Mouse (Mus musculus) left cerebral cortex, postnatal 14 days (tissue): ENCODE data around the gene Nsrp1. TPM values are rescaled to one million over a fixed set of nuclear protein-coding genes. Genes with fewer than 3 reads are reported as not detected.
"Not testable (repeated sequence)": the region's sequence is repeated elsewhere in the genome, so short reads cannot be mapped to it uniquely, and the experiment has no call there.

Experiments used
- DNase-seq, 2 experiments: peaks; one replicate each; pipeline ENCODE4 v3.0.0; 2021 to 2022; ENCODE audit warnings: low spot score in 2 of 2, mixed read lengths in 1 of 2
- intact Hi-C: fragments of 180-260 bp; cut with DNase I; formaldehyde crosslinking; loops from one replicate; pipeline ENCODE4 v1.15.1; 2025
- long read RNA-seq, 2 experiments: library from polyadenylated mRNA; stranded (forward); transcript quantifications; one replicate each; pipeline ENCODE4 v2.0.0; 2021
- total RNA-seq, 2 experiments: library from RNA; stranded (reverse); gene quantifications; 2 replicates each; pipeline ENCODE4 v1.2.3; 2021

Gene Nsrp1
- 10 to 100 TPM; 13.7 to 16.1 TPM for total RNA-seq
- long read RNA-seq, experiment 1, transcript Nsrp1-201 (7 exons, 3,114 nt), result major isoform, 29 of 32 reads
- long read RNA-seq, experiment 1, partial matches to known transcripts, result 0 of 32 reads
- long read RNA-seq, experiment 1, other reads (novel, unspliced or antisense), result 3 of 32 reads
- long read RNA-seq, experiment 2, transcript Nsrp1-201 (7 exons, 3,114 nt), result major isoform, 13 of 20 reads
- long read RNA-seq, experiment 2, partial matches to known transcripts, result 4 of 20 reads
- long read RNA-seq, experiment 2, other reads (novel, unspliced or antisense), result 3 of 20 reads

GRCm38 (mm10) chr11:77078273-77079134 lies at the start of gene Nsrp1:
Gene Nsrp1 (minus strand): TSS chr11:77078435.
- intact Hi-C loops, result loop anchor here (5.0 kb wide), 1 partner anchor 81 kb away; the partner anchor contains the start of gene Slc6a4
- DNase-seq, result peak; percentile 93 to 95

DNA sequence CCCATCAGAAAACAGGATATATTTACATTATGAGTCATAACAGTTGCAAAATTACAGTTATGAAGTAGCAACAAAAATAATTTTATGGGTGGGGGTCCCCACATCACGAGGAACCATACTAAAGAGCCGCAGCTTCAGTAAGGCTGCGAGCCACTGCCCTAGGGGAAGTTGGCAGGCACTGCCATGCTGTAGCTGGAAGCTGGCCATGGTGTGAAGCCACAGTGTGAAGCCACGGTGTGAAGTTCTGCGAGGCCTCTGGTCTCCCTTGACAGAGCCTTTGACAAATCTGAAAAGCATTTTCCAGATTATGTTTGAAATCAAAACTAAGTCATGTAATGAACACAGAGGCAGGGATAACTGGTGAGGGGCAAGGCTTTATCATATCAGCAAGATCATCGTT lies 32.9 kb upstream of the Nsrp1 start:
- no peak for DNase-seq
- intact Hi-C loops, result no loop called here

DNA sequence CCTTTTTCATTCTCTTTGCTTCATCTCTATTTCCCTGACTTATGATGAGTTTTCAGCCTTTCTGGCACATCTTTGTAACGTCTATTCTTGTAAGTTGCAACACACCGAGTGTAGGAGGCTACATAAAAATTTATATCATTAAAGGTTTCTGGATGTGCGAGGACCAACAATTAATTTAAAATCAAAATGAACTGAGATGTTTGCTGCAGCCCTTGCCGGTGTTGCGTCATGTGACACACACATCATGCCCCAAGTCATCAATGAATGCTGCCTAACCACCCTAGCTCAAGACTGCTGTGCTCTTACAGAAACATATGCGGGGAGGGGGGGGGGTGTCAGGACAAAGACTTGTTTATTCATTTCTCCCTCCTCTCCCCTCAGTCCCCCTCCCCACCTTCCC lies 30.2 kb upstream of the Nsrp1 start:
- intact Hi-C loops, result no loop called here
- DNase-seq, result no peak

- intact Hi-C loops, DNase-seq: not testable (repeated sequence)
Observed at GRCm38 (mm10) chr11:77107872-77108271, 29.6 kb upstream of the Nsrp1 start.

GRCm38 (mm10) chr11:77106961-77107360 lies 28.7 kb upstream of the Nsrp1 start:
- intact Hi-C loops, result no loop called here
- DNase-seq, result no peak

DNA sequence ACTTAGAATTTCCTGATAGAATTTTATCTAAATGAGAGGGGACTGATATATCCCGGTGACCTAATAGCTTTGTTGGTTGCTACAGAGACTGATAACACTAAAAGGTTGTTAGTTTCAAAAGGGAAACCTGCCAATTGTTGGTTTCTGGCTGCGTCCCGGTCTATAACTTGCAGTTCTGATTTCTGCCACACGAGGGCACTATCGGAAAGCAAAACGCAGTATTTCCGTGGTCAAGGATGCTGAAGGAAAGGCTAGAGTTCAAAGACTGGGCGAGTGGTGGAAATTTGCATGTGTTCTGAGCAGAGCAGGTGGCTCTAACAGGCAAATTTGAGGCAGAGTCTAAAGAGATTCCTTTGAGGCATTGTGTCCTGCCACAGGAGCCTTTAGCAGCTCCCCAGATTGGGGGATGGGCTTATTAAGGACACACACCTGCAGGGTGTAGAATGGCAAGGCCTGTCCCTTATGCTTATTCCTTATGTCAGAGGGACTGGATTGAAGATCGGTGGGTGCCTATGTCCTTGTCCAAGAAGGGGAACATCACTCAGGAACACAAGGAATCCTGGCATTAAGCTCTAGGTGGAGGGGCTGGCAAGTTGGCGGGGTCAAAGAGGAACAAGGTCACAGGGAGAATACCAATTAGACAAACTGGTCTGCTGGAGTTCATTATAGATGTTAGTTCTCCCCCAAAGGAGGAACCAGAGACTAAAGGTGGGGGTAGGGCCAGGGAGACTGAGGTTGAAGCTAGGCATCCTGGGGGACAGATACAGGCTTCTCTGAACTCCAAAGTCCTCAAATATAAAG lies 22.1 kb upstream of the Nsrp1 start:
- intact Hi-C loops, result loop anchor here (2.0 to 5.0 kb wide), 2 partner anchors 117 to 208 kb away; partner anchors contain the start of gene Ssh2
- DNase-seq, result peak; percentile 79 to 86

- intact Hi-C loops, result no loop called here
- DNase-seq, result no peak
Observed at GRCm38 (mm10) chr11:77098332-77098972, 20.2 kb upstream of the Nsrp1 start.

DNA sequence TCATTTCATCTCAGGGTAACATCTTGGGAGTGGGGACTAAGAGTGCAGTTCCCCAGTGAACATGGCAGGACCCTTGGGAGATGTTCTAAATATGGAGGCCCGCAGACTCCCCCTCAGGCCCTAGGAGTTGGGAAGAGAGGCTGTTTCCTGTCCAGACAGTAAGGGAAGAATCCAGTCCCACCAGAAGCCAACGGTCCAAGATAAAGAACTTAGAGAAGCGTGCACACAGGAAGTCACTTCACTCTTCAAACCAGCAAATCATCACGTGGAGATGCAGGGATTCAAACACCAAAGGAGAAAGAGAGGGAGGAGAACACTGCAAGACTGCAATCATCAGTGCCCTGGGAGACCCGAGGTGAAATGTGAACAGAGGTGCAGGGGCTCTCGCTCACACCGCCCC lies 18.8 kb upstream of the Nsrp1 start:
- intact Hi-C loops, result no loop called here
- no peak for DNase-seq

- no peak for DNase-seq
- intact Hi-C loops, result no loop called here
Observed at GRCm38 (mm10) chr11:77096581-77096980, 18.3 kb upstream of the Nsrp1 start.

GRCm38 (mm10) chr11:77095206-77095605 lies 17.0 kb upstream of the Nsrp1 start:
- intact Hi-C loops, result no loop called here
- no peak for DNase-seq

- intact Hi-C loops, result no loop called here
- DNase-seq, result peak in 1 of 2 experiments; percentile 33
Observed at GRCm38 (mm10) chr11:77094136-77094535, 15.9 kb upstream of the Nsrp1 start.

DNA sequence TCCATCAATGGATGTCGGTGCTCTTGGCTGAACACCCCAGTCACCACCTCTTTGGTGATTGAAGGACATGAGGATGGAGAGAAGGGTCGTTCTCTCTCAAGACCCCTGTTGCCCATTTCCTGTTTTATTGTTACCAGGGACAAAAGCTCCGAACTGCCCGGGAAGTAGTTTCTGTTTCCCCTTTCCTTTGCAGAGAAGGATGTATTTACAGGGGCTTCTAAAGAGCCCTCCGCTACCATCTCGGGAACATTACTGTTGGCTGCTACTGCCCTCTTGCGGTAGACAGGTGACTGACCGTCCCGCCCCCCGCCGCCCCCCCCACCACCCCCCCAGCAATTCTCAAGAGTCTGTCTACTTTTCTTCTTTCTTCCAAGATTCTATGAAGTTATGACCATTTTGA lies 15.0 kb upstream of the Nsrp1 start:
- peak in 1 of 2 experiments; percentile 43 for DNase-seq
- intact Hi-C loops, result loop anchor here (2.0 kb wide), 1 partner anchor 96 kb away; no protein-coding TSS in a partner anchor

DNA sequence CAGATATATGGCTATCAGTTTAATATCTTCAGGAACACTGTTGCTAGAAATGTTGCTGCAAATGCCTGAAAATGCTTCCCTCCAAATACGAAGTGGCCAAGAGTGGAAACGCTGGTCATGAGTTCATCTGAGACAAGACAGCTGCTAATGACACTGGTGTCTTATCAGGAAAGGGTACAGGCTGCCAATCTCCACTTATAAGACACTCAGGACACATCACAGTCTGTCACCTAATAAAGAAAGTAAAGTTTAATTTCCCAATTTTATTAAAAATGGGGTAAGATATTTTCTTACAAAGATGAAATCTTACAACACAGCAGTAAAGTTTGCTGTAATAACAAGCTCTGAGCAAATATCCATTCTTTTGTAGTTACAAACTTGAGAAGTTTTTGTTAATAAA lies 10.9 kb upstream of the Nsrp1 start:
- intact Hi-C loops, result no loop called here

DNA sequence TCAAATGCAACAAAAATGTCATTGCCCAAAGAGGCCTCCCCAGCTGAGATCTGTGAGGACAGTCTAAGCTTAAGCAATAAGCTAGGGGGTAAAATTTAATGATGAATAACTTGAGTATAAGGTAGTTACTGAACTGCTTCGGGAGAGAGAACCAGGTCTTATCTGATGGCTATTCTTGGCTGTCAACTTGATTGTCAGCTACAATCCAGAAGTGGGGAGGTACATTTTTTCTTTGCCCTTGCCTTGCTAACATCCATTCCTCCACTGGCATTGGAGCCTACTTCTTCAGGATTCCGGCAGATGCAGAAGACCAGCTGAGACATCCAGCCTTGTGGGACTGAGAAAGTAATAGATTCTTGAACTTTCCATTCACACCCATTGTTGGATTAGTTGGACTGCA lies 8.8 kb upstream of the Nsrp1 start:
- intact Hi-C loops, result no loop called here
- no peak for DNase-seq

More for the DNA sequence above, 10.9 kb upstream of the Nsrp1 start:
- DNase-seq, result no peak

DNA sequence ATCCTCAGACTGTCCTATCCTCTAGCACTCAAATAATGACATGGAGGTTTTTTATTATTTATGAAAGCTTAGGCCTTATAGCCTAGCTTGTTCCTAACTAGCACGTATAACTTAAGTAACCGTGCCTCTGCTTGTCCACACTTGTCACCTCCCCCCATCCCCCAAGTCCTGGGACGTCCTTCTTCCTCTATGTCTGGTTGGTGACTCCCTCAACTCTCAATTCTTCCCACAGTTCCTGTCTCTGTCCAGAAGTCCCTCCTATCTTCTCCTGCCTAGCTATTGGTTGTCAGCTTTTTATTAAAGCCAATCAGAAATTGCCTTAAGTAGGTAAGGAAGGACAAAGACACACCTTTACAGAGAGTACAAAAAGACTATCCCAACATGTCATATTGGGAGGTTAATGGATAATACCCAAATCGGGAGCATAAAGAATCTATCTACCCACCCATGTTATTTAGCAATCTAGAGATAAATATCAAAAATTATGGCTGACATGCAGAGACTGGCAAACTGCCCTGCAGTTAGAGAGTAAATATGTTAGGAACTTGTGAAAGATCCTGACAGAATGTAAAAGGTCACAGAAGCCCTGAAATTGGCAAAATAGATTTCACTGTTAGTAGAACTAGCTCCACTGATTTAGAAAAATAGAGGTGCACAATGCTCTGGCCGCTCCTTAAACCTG lies 5.9 kb upstream of the Nsrp1 start:
- intact Hi-C loops, result no loop called here
- no peak for DNase-seq

DNA sequence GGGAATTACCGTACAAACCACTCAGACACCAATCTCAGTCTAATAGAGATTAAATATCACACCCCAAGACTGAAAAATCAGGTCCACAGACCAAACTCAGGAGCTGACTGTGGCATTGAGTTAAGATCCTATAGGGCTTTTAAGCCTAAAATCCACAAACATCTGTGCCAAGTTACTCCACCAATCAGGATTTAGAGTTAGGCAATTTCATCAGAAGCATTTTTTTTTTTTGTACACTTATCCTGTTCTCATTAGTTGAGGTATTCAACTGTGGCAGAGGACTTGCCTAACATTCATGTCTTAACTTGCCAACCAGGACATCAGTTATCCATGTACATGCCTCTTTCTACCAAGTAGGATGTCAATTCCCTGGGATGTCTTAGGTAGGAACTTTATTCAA lies 1.1 kb upstream of the Nsrp1 start:
- DNase-seq, result no peak
- intact Hi-C loops, result loop anchor here (5.0 kb wide), 1 partner anchor 82 kb away; the partner anchor contains the start of gene Slc6a4

- DNase-seq, result peak in 1 of 2 experiments; percentile 8
- intact Hi-C loops, result loop anchor here (5.0 kb wide), 1 partner anchor 80 kb away; the partner anchor contains the start of gene Slc6a4
Observed at GRCm38 (mm10) chr11:77077792-77078191, 443 bp downstream of the Nsrp1 start.

- intact Hi-C loops, result loop anchor here (5.0 kb wide), 1 partner anchor 80 kb away; the partner anchor contains the start of gene Slc6a4
- DNase-seq, result not testable (repeated sequence)
Observed at GRCm38 (mm10) chr11:77077331-77077730, 904 bp downstream of the Nsrp1 start.
